8 mouse cellular contexts compared by ENCODE assay signal in genomic region chr3:95993881-95994280, GRCm38 (mm10). TPM values are rescaled to one million over a fixed set of nuclear protein-coding genes. Genes with fewer than 3 reads are reported as not detected.
A peak's percentile ranks its signal among the peaks of the same experiment; 100 is the strongest.
DNase-seq lines count a peak whose midpoint lies in the region; ATAC-seq and TF ChIP-seq lines count a peak whose summit lies in the region.

No protein-coding gene starts in this region.

- peak overlapping the region; percentile 92 for H3K4me3 ChIP-seq in bone marrow macrophage, adult 2 months (ENCODE audit: insufficient read depth, low read length)
- H3K4me3 ChIP-seq in forebrain, embryonic 15.5 days: peak overlapping the region; percentile 82
- peak overlapping the region; percentile 72 for H3K4me3 ChIP-seq in intestine, embryonic 14.5 days (ENCODE audit: low read depth, low read length)
- H3K4me3 ChIP-seq in lung, embryonic 15.5 days: peak overlapping the region; percentile 71
- peak overlapping the region; percentile 74 for H3K4me3 ChIP-seq in stomach, embryonic 16.5 days (replicated peaks; ENCODE audit: low read length)

- 21% methylated on average over 4 of the region's 4 CpGs for WGBS in forebrain, embryonic 15.5 days
- WGBS in intestine, embryonic 14.5 days: 20% methylated on average over 4 of the region's 4 CpGs
- WGBS in lung, embryonic 15.5 days: 15% methylated on average over 4 of the region's 4 CpGs
- WGBS in stomach, embryonic 16.5 days: 28% methylated on average over 4 of the region's 4 CpGs

- TF ChIP-seq POLR2A in bone marrow macrophage, adult 2 months (IDR thresholded peaks at IDR 0.05; ENCODE audit: borderline replicate concordance, low read depth, low read length): no peak

- no peaks in the 10 kb centered on the region for H3K9me3 ChIP-seq in forebrain, embryonic 15.5 days
- H3K9me3 ChIP-seq in intestine, embryonic 14.5 days (ENCODE audit: control insufficient read depth, low read length): no peaks in the 10 kb centered on the region
- H3K9me3 ChIP-seq in lung, embryonic 15.5 days: no peaks in the 10 kb centered on the region
- H3K9me3 ChIP-seq in stomach, embryonic 16.5 days (replicated peaks; ENCODE audit: control insufficient read depth, low read length): no peaks in the 10 kb centered on the region

- H3K27me3 ChIP-seq in forebrain, embryonic 15.5 days: no peaks in the 10 kb centered on the region
- H3K27me3 ChIP-seq in intestine, embryonic 14.5 days (replicated peaks; ENCODE audit: control insufficient read depth, insufficient read depth, low read length): no peaks in the 10 kb centered on the region
- H3K27me3 ChIP-seq in lung, embryonic 15.5 days: no peaks in the 10 kb centered on the region
- H3K27me3 ChIP-seq in stomach, embryonic 16.5 days (ENCODE audit: control insufficient read depth, insufficient read depth, low read length): no peaks in the 10 kb centered on the region

- peak overlapping the region; percentile 98 for H3K27ac ChIP-seq in bone marrow macrophage, adult 2 months (ENCODE audit: insufficient read depth, low read depth, low read length)
- H3K27ac ChIP-seq in forebrain, embryonic 15.5 days (replicated peaks): peak overlapping the region; percentile 98
- H3K27ac ChIP-seq in intestine, embryonic 14.5 days (ENCODE audit: low read depth): peak overlapping the region; percentile 98
- H3K27ac ChIP-seq in lung, embryonic 15.5 days: peak overlapping the region; percentile 98
- H3K27ac ChIP-seq in stomach, embryonic 16.5 days (ENCODE audit: low read length): peak overlapping the region; percentile 96

- ATAC-seq in forebrain, embryonic 15.5 days (replicated peaks): no peak
- ATAC-seq in intestine, embryonic 14.5 days (replicated peaks; ENCODE audit: low FRiP score, low TSS enrichment, low read depth): no peak
- ATAC-seq in lung, embryonic 15.5 days (ENCODE audit: borderline replicate concordance, extremely low read depth, low FRiP score, low TSS enrichment): no peak
- no peak for ATAC-seq in stomach, embryonic 16.5 days (ENCODE audit: insufficient read depth, low FRiP score)

- DNase-seq in 3T3-L1 (ENCODE audit: low read depth, low spot score): peak; percentile 66
- DNase-seq in intestine, embryonic 14.5 days (ENCODE audit: low spot score): no peak
- no peak for DNase-seq in right cerebral cortex, postnatal 14 days
- no peak for DNase-seq in layer of hippocampus, adult 9-10 months (ENCODE audit: low spot score)

- peak; percentile 54 for TF ChIP-seq CTCF in bone marrow macrophage, adult 2 months (IDR thresholded peaks at IDR 0.05; ENCODE audit: low read depth, low read length)

- H3K4me2 ChIP-seq in forebrain, embryonic 15.5 days (replicated peaks): peak overlapping the region; percentile 79
- H3K4me2 ChIP-seq in intestine, embryonic 14.5 days (ENCODE audit: low read length): peak overlapping the region; percentile 62
- H3K4me2 ChIP-seq in lung, embryonic 15.5 days: peak overlapping the region; percentile 71
- peak overlapping the region; percentile 76 for H3K4me2 ChIP-seq in stomach, embryonic 16.5 days (ENCODE audit: low read depth, low read length)

- peaks cover 62% of the 10 kb centered on the region for H3K4me1 ChIP-seq in bone marrow macrophage, adult 2 months (ENCODE audit: control insufficient read depth, insufficient read depth, low read length)
- peaks cover 51% of the 10 kb centered on the region for H3K4me1 ChIP-seq in forebrain, embryonic 15.5 days
- H3K4me1 ChIP-seq in intestine, embryonic 14.5 days (replicated peaks; ENCODE audit: control insufficient read depth, insufficient read depth, low read length): peaks cover 30% of the 10 kb centered on the region
- H3K4me1 ChIP-seq in lung, embryonic 15.5 days: peaks cover 58% of the 10 kb centered on the region
- peaks cover 20% of the 10 kb centered on the region for H3K4me1 ChIP-seq in stomach, embryonic 16.5 days (ENCODE audit: control insufficient read depth, insufficient read depth, low read length)

- peaks cover 33% of the 10 kb centered on the region for H3K36me3 ChIP-seq in forebrain, embryonic 15.5 days
- peaks cover 37% of the 10 kb centered on the region for H3K36me3 ChIP-seq in intestine, embryonic 14.5 days (ENCODE audit: control insufficient read depth, insufficient read depth, low read length)
- peaks cover 29% of the 10 kb centered on the region for H3K36me3 ChIP-seq in lung, embryonic 15.5 days
- peaks cover 7% of the 10 kb centered on the region; the same call in 1 of the 2 replicates for H3K36me3 ChIP-seq in stomach, embryonic 16.5 days (ENCODE audit: control insufficient read depth, insufficient read depth, low read length)

- H3K9ac ChIP-seq in forebrain, embryonic 15.5 days (replicated peaks): peak overlapping the region; percentile 97
- H3K9ac ChIP-seq in intestine, embryonic 14.5 days (ENCODE audit: low read length): peak overlapping the region; percentile 95
- H3K9ac ChIP-seq in lung, embryonic 15.5 days: peak overlapping the region; percentile 74
- H3K9ac ChIP-seq in stomach, embryonic 16.5 days (ENCODE audit: low read length): peak overlapping the region; percentile 79

RNA-seq across cellular contexts. Expression of gene Plekho1, which starts 1.9 kb away (rescaled TPM):
- 298 and 305 TPM in 2 replicates for polyA plus RNA-seq in bone marrow macrophage, adult 2 months (2012; ENCODE audit: insufficient read depth, insufficient read length, missing spikeins)
- polyA plus RNA-seq in forebrain, embryonic 15.5 days (2015; fragmentation: Nextera tagmentation; extraction: Ambion mirVana): 87.6 and 90.5 TPM in 2 replicates
- polyA plus RNA-seq in intestine, embryonic 14.5 days (2014; fragmentation: Nextera tagmentation; extraction: Ambion mirVana): 33.3 and 35.0 TPM in 2 replicates
- polyA plus RNA-seq in lung, embryonic 15.5 days (2015; fragmentation: Nextera tagmentation; extraction: Ambion mirVana): 36.0 and 38.2 TPM in 2 replicates
- 20.6 and 25.7 TPM in 2 replicates for polyA plus RNA-seq in stomach, embryonic 16.5 days (2015; fragmentation: Nextera tagmentation; extraction: Ambion mirVana)
